ENCODE assay signal across 17 mouse cellular contexts in genomic region chr4:145020383-145020782, GRCm38 (mm10).
"Had no signal": no experiment of that assay in that cellular context is flagged by ENCODE, and none has a peak within 500 bp of the region (broad histone marks: within the 10 kb centered on the region; RNA-seq: fewer than 3 reads in every experiment).

No protein-coding gene starts in this region.

- ATAC-seq: intestine, embryonic 15.5 days; midbrain, embryonic 16.5 days had no signal

- H3K4me3 ChIP-seq: intestine, embryonic 15.5 days; kidney, embryonic 15.5 days; limb, embryonic 13.5 days; midbrain, embryonic 12.5 days; neural tube, embryonic 13.5 days had no signal

- DNase-seq: kidney, adult 18-20 months; kidney, postnatal 14 days; layer of hippocampus, adult 9-11 months; layer of hippocampus, postnatal 36 days; left cerebral cortex, postnatal 4 days; lung, adult 18-20 months; lung, postnatal 4 days; retina, postnatal 1 day; right cerebral cortex, postnatal 14 days; thymus, postnatal 25 days had no signal

- H3K27ac ChIP-seq: intestine, embryonic 15.5 days; kidney, embryonic 15.5 days; limb, embryonic 13.5 days; midbrain, embryonic 12.5 days; neural tube, embryonic 13.5 days had no signal

- H3K9ac ChIP-seq: intestine, embryonic 15.5 days; kidney, embryonic 15.5 days; limb, embryonic 13.5 days; midbrain, embryonic 12.5 days; neural tube, embryonic 13.5 days had no signal

- H3K4me2 ChIP-seq: intestine, embryonic 15.5 days; kidney, embryonic 15.5 days; limb, embryonic 13.5 days; liver, embryonic 11.5 days; midbrain, embryonic 12.5 days; neural tube, embryonic 13.5 days had no signal

- H3K4me1 ChIP-seq: midbrain, embryonic 12.5 days had no signal

- H3K9me3 ChIP-seq: intestine, embryonic 15.5 days; kidney, embryonic 15.5 days; limb, embryonic 13.5 days; midbrain, embryonic 12.5 days; neural tube, embryonic 13.5 days had no signal

- H3K27me3 ChIP-seq: intestine, embryonic 15.5 days; kidney, embryonic 15.5 days; limb, embryonic 13.5 days; midbrain, embryonic 12.5 days; neural tube, embryonic 13.5 days had no signal
